Mouse (Mus musculus) cerebellum, adult 18-20 months (tissue): ENCODE data around the gene Hnrnpf.

ENCODE experiments used
- DNase-seq, 2 experiments: peaks; one replicate each; pipeline ENCODE4 v3.0.0; 2021

The Hnrnpf gene

DNA sequence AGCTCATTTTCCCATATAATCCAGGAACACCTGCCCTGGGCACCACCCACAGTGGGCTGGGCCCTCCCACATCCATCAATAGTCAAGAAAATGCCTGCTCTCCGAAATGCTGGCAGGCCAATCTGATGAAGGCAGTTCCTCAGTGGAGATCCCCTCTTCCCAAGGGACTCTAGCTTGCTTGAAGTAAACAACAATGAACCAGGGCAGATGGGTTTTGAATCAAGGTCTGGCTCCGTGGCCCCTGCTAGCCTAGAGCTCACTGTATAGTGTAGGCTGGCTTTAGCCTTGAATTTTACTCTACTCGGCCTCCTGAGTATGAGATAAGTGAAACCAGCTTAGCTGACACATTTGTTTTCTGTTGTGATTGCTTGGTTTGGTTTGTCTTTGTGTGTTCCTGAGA, 7.7 kb upstream of the Hnrnpf start:
- no peak for DNase-seq

GRCm38 (mm10) chr6:117893435-117893834, 6.7 kb upstream of the Hnrnpf start:
- no peak for DNase-seq

- no peak for DNase-seq
Measured at GRCm38 (mm10) chr6:117897800-117898199, 2.3 kb upstream of the Hnrnpf start.

DNA sequence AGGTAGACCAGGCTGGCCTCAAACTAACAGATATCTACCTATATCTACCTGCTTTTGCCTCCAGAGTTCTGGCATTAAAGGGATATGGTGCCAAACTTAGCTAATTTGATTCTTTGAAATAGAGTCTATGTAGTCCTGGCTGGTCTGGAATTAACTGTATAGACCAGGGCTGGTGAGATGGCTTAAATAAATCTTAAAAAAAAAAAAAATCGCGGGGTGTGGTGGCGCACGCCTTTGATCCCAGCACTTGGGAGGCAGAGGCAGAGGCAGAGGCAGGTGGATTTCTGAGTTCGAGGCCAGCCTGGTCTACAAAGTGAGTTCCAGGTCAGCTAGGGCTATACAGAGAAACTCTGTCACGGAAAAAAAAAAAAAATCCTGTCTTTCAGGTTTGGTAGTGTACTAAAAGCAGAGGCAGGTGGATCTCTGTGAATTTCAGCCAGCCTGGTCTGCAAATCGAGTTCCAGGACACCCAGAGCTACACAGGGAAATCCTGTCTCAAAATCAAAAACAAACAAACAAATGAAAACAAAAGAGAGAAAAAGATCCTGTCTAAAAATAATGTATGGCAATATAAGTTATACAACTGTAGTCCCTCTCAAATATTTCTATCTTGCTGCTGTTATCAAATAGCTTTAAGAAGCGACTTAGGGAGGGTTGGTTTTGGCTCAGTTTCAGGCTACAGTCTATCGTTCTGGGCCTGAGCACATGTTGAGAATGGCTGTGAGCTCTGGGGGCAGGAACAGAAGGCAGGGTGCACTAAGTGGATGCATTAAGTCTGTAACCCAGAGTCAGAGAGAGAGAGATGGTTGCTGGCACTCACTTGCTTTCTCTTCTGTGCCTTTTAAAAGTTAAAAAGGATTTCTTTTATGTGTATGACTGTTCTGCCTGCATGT, 1.6 kb downstream of the Hnrnpf start:
- no peak for DNase-seq

- DNase-seq = no peak
Measured at GRCm38 (mm10) chr6:117902556-117902955, 2.4 kb downstream of the Hnrnpf start.

- no peak for DNase-seq
Measured at GRCm38 (mm10) chr6:117903836-117904235, 3.7 kb downstream of the Hnrnpf start.

DNA sequence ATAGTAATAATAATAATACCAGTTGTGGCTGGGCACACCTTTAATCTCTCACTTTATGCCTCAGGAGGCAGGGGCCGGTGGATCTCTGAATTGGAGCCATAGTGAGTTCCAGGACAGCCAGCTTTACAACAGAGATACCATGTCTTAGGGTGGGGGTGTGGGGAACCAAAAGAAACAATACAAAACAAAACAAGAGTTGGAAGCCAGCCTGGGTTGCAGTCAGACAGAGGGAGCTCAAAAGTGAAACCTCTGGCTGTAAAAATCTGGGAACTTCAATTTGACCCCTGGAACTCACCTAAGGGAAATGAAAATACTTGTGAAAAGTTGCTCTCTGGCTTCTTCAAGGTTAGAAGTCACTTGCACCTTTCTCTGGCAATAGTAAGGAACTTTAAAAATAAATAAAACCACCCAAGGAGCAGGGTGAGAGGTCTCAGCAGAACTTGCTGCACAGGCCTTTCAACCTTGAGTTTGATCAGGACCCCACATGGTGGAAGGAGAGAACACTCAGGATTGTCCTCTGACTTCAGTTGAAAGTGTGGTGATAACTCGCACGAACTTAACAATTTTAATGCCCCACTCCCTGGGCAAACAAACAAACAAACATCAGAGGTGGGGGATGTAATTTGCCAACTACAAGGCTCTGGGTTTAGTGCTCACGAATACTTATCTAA, 5.3 kb downstream of the Hnrnpf start:
- no peak for DNase-seq

DNA sequence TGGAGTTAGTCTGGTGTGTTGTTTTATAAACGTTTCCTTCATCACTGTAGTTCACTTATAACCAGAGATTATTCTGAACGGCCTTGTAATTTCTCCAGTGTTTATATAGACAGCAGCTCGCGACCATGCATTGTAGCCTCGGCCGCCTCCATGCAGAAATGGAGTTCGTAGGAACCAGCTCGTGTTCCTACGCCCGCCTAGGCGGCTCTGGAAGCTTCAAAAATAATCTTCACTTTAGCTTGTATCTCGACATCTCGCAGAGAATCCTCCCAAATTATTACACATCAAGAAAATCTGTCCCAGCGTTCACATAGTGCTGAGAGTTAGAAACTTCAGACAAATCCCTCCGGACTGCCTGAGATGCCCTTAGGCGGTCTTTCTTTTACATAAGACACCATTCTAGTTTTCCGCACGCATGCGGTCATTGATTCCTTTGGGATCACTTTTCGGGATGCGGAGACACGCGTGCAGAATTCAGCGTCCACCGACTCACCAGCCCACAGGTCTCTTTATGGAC, 5.9 kb downstream of the Hnrnpf start:
- DNase-seq = no peak

DNA sequence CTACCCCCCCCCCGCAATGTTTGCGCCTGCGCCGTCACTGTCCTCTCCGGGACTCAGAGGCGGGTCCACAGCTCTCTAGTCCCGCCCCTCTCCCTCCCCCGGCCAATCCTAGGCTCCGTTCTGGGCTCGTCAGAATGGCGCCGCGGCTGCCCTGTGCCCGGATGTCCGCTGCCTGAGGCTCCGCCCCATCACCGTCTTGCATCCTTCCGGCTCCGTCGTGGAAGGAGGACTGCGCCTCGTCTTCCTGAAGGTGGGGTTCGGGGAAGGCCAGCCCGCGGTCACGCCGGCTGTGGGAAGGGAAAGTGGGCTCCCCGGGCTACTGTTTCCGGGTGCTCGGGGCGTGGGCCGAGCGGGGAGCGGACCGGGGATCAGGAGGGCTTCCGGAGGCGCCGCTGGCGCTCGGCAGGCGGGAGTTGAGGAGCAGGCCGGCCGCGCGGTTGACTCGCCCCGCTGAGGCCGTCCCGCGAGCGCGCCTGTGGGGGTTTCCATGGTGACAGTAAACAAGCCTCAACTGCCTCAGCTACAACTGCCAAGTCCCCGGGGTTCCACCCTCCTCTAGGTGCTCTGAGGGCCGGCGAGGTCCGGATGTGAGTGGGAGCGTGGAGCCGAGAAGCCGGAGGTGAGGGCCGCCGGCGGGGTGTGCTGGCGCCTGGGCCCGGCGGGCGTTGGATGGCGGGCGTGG, 6.6 kb downstream of the Hnrnpf start:
- DNase-seq = peak; percentile 95 to 98

GRCm38 (mm10) chr6:117907301-117907978, 7.3 kb downstream of the Hnrnpf start:
- peak; percentile 51 to 63 for DNase-seq

DNA sequence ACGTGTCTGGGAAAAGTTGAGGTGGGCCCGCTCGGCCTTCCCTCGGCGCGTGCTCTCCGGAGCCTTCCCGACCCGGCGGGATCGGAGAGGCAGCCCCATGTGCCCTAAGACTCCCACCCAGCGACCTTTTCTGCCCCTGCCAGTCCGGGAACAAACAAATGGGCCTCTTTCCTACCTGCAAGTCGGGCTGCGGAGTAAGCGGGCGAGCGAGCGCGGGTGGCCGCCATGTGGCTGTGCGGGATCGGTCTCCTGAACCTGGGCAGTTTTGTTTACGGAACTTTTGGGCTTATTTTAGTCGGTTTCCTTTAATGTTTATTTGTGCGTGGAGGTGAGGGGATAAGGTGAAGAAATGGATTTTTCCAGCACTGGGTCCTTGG, 7.8 kb downstream of the Hnrnpf start:
- no peak for DNase-seq

- DNase-seq = no peak
Measured at GRCm38 (mm10) chr6:117908424-117908900, 8.3 kb downstream of the Hnrnpf start.

GRCm38 (mm10) chr6:117910120-117910661, 10.1 kb downstream of the Hnrnpf start:
- DNase-seq = no peak

- DNase-seq = no peak
Measured at GRCm38 (mm10) chr6:117914541-117914940, 14.4 kb downstream of the Hnrnpf start.

- DNase-seq = no peak
Measured at GRCm38 (mm10) chr6:117916205-117916736, 16.1 kb downstream of the Hnrnpf start.

DNA sequence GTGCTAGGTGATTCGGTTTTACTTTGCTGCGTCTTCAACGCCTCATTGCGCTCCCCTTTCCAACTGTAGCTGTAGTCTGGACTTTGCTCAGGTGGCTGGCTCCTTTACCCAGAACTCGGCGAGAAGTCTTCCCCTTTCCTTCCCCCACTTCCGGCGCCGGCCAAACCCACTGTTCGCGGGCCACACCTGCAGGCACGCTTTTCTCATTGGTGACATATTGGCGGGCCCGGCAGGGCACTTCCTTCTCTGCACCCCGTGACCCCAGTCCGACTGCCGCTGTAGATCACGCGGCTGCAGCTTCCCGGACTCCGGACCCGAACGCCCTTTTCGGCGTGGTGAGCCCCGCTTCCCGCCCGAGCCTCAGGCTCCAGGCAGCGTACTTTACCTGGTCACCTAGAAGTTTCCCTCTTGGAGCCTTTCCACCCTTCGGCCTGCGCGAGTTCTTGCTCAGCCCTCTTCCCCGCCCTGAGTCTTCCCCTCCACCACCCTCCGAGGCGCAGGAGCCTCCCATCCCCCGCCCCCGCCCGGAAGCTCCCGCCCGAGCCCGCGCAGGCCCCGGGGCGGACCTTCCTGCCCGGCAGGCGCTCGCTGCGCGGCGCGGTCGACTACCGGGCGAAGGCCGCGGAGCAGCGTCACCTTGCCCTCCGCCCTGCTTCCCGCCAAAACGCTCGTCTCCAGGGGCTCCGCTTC, 16.8 kb downstream of the Hnrnpf start:
- peak; percentile 79 to 83 for DNase-seq

DNA sequence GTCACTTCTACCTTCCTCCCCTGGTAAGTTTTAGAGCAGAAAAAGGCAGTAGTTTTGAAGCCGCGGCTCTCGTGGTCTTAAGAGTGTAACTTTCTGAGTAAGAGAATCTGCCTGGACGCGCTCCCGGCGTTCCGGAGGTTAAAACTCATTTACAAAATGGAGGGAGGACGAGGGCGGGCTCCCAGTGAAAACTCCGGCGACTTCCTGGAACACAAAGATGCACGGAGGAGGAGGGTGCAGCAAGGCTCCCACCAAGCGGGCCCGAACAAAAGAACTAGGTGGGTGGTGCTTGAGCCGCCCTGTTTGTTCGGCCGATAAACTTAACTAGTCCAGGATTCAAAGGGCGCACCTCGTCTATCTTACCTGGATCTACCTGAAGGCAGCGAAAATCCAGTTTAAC, 17.5 kb downstream of the Hnrnpf start:
- DNase-seq = peak; percentile 48 to 50

GRCm38 (mm10) chr6:117918043-117918442, 17.9 kb downstream of the Hnrnpf start:
- no peak for DNase-seq

GRCm38 (mm10) chr6:117920659-117921640, 20.8 kb downstream of the Hnrnpf start:
- DNase-seq = peak; percentile 41 to 48

DNA sequence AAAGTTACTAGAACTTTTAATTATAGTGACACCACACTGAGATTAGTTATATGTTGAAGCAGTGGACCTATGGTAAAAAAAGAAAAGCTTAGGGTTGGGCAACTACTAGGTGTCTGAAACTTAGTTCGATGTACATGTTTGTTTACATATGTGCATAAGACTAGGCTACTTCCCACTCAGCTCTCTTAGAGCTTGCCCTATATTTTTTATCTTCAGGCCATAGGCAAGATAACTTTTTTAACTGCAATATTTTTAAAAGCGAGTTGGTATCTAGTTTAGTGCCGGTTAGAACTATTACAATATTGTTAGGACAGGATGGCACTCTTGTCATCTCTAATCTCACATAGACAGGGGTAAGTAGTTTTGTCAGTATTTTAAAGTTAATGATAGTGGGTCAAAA, 21.9 kb downstream of the Hnrnpf start:
- no peak for DNase-seq
